Mouse (Mus musculus) testis, adult 2 months (tissue): ENCODE results near the gene Msl2. TPM values are rescaled to one million over a fixed set of nuclear protein-coding genes. Genes with fewer than 3 reads are reported as not detected.

Source experiments
- H3K27ac ChIP-seq: fragments of 200-500 bp; 2 replicates; pipeline ENCODE4 v1.5.1; 2012; ENCODE audit warnings: low read depth, low read length; ENCODE audit not compliant: control insufficient read depth, insufficient read depth
- H3K27me3 ChIP-seq: fragments of 200-500 bp; 2 replicates; pipeline ENCODE4 v1.6.1; 2012; ENCODE audit warnings: mild to moderate bottlenecking, low read length, moderate library complexity; ENCODE audit not compliant: control insufficient read depth, insufficient read depth
- H3K36me3 ChIP-seq: fragments of 200-500 bp; 2 replicates; pipeline ENCODE4 v1.6.1; 2012; ENCODE audit warnings: mild to moderate bottlenecking, low read length; ENCODE audit not compliant: control insufficient read depth, insufficient read depth
- H3K4me1 ChIP-seq: fragments of 200-500 bp; 2 replicates; pipeline ENCODE4 v1.6.1; 2012; ENCODE audit warnings: low read length; ENCODE audit not compliant: control insufficient read depth, insufficient read depth
- H3K4me3 ChIP-seq: fragments of 200-500 bp; 2 replicates; pipeline ENCODE4 v1.5.1; 2012; ENCODE audit warnings: low read depth, mild to moderate bottlenecking, low read length, moderate library complexity, mixed read lengths; ENCODE audit not compliant: control insufficient read depth
- CTCF ChIP-seq: fragments of 200-500 bp; IDR thresholded peaks from 2 replicates; pipeline ENCODE4 v1.5.1; 2012; ENCODE audit warnings: low read depth, mild to moderate bottlenecking, inconsistent platforms, low read length, moderate library complexity; ENCODE audit not compliant: control insufficient read depth, insufficient read depth, insufficient replicate concordance
- POLR2A ChIP-seq: fragments of 200-500 bp; IDR thresholded peaks from 2 replicates; pipeline ENCODE4 v1.6.1; 2012; ENCODE audit warnings: low read depth, mild to moderate bottlenecking, inconsistent platforms, low read length, moderate library complexity; ENCODE audit not compliant: control insufficient read depth
- polyA plus RNA-seq: library from polyadenylated mRNA; depleted of rRNA; stranded (reverse); fragments of >200 nt; gene quantifications from 2 replicates; pipeline ENCODE4 v1.2.3, GENCODE M21; 2012

Msl2 gene
- polyA plus RNA-seq, 1 experiment: 11.3 TPM

- TF ChIP-seq CTCF: no peak
- no peak for TF ChIP-seq POLR2A
- H3K4me1 ChIP-seq: no peaks in the 10 kb centered on the region
- no peaks in the 10 kb centered on the region for H3K36me3 ChIP-seq
- H3K4me3 ChIP-seq: no peak overlapping the region
- H3K27ac ChIP-seq: no peak overlapping the region
- H3K27me3 ChIP-seq: no peaks in the 10 kb centered on the region
Observed at GRCm38 (mm10) chr9:101041508-101041907, 32.4 kb upstream of the Msl2 start.

- Histone ChIP-seq H3K27ac (no peak overlapping the region), H3K4me3 (no peak overlapping the region), H3K27me3 (no peaks in the 10 kb centered on the region), H3K4me1 (no peaks in the 10 kb centered on the region), H3K36me3 (no peaks in the 10 kb centered on the region)
- TF ChIP-seq POLR2A: no peak
- no peak for TF ChIP-seq CTCF
Observed at GRCm38 (mm10) chr9:101042249-101042648, 31.7 kb upstream of the Msl2 start.

DNA sequence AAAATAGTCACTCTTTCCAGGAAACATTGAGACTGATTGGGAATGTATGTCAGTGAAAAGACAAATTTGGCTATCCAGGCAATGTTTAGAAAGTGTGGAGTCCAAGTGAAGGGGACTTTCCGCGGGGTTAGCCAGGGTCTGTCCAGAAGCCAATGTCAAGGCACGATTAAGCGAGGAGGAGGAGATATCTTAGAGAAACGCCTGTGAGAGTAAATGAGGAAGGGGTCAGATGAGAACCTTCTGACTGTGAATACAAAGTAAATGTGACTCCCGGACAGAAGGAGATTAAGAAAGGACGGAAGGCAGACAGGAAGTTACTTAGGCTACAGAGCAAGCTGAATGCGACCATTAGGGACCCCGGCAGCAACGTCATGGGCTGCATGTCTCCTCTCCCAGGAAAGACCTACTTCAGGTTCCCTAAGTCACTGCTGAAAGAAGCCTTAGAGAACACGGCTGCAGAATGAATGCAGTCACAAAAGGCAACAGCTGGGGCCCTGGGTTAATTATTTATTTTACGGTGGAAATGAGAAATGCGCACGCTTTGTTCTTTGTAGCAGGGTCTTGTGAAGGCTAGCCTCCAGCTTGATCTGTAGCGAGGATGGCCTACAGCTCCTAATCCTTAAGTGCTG lies 28.1 kb upstream of the Msl2 start:
- no peak overlapping the region for H3K27ac ChIP-seq
- no peaks in the 10 kb centered on the region for H3K27me3 ChIP-seq
- no peaks in the 10 kb centered on the region for H3K36me3 ChIP-seq
- no peaks in the 10 kb centered on the region for H3K4me1 ChIP-seq
- TF ChIP-seq CTCF: no peak
- no peak for TF ChIP-seq POLR2A
- no peak overlapping the region for H3K4me3 ChIP-seq

GRCm38 (mm10) chr9:101052007-101052406 lies 21.9 kb upstream of the Msl2 start:
- Histone ChIP-seq H3K36me3 (no peaks in the 10 kb centered on the region), H3K27ac (no peak overlapping the region), H3K4me3 (no peak overlapping the region), H3K4me1 (no peaks in the 10 kb centered on the region), H3K27me3 (no peaks in the 10 kb centered on the region)
- TF ChIP-seq POLR2A (no peak), CTCF (no peak)

DNA sequence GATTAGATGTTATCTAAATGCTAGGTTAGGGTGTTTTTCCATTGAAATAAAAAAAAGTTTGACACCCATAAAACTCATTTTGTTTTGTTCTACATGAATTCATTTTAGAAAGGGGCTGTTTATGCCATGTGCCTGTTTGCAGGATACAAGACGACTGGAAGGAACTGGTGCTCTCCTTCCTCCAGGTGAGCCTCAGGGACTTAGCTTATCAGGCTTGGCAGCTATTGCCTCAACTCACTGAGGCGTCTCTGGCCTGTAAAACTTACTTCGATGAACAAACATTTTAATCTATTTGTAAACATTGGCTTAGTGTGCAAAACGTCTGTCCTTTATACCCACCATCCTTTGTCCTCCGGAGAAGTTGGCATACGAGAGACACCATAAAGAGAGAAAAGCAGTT lies 21.2 kb upstream of the Msl2 start:
- TF ChIP-seq CTCF (no peak), POLR2A (no peak)
- H3K4me1 ChIP-seq: no peaks in the 10 kb centered on the region

DNA sequence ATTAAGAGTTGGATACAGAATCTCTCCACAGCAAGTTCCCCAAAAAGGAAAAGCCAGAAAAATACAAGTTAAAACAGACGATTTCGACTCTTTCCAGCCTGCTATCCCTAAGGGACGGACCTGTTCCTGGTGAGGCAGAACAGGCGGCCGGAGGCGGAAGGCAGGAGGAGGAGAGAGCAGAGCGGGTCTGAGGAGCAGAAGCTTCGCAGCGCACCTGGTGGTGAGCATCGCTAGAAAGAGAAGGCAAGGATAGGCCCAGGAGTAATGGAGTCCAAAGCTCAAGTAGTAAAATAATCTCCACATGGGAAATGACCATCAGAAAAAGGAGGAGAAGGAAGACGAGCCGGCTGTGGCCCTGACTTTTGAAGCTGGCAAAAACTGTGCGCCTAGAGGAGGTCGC lies 20.6 kb upstream of the Msl2 start:
- Histone ChIP-seq H3K36me3 (no peaks in the 10 kb centered on the region), H3K4me1 (no peaks in the 10 kb centered on the region), H3K27me3 (no peaks in the 10 kb centered on the region), H3K27ac (no peak overlapping the region), H3K4me3 (no peak overlapping the region)
- TF ChIP-seq POLR2A (no peak), CTCF (no peak)

More for the DNA sequence above, 21.2 kb upstream of the Msl2 start:
- Histone ChIP-seq H3K27me3 (no peaks in the 10 kb centered on the region), H3K36me3 (no peaks in the 10 kb centered on the region), H3K4me3 (no peak overlapping the region), H3K27ac (no peak overlapping the region)

- TF ChIP-seq POLR2A (no peak), CTCF (no peak)
- Histone ChIP-seq H3K27me3 (no peaks in the 10 kb centered on the region), H3K4me3 (no peak overlapping the region), H3K27ac (no peak overlapping the region), H3K36me3 (no peaks in the 10 kb centered on the region), H3K4me1 (peaks cover 2% of the 10 kb centered on the region; the same call in 1 of the 2 replicates)
Observed at GRCm38 (mm10) chr9:101057156-101057555, 16.7 kb upstream of the Msl2 start.

GRCm38 (mm10) chr9:101061035-101061434 lies 12.9 kb upstream of the Msl2 start:
- Histone ChIP-seq H3K4me1 (peaks cover 2% of the 10 kb centered on the region; the same call in 1 of the 2 replicates), H3K4me3 (no peak overlapping the region), H3K27me3 (no peaks in the 10 kb centered on the region), H3K36me3 (no peaks in the 10 kb centered on the region), H3K27ac (no peak overlapping the region)
- no peak for TF ChIP-seq POLR2A
- no peak for TF ChIP-seq CTCF
